Mouse (Mus musculus) frontal cortex, postnatal 10 days (tissue): ENCODE results near the gene Samd9l.
"Not testable (repeated sequence)": the region's sequence is repeated elsewhere in the genome, so short reads cannot be mapped to it uniquely, and the experiment has no call there.

Source experiments
- DNase-seq, 2 experiments: peaks; one replicate each; pipeline ENCODE4 v3.0.0; 2022; ENCODE audit warnings: low spot score in 2 of 2, mixed read lengths in 1 of 2

Samd9l gene

DNA sequence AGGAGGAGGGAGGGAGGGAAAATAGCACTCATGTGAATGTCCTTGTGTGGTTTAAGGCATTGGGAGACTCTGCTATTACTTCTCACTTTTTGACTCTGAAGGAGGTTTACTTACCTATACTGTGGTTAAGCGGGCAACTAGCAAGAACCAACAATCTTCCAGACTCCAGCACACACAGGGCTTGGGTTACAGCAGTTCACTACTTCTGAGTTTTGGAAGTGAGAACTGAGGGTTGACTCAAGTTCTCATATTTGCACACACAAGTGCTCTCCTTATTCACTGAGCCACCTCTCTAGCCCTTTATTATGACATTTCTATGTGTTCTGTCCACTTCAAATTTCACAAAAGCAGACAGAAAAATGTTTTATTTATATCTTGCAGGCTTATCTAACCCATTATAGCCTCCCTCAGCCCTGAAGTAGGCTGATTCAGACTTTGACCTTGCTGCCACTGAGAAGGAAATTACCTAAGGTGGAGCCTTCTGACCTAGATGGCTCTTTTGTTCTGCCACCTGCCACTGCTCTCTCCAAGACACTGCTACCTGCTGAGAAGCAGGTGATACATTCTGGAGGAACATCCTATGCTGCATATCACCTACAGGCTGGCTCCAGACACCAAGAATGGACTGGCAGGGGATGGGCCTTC is 55.6 kb downstream of the Samd9l start:
- not testable (repeated sequence) for DNase-seq

DNA sequence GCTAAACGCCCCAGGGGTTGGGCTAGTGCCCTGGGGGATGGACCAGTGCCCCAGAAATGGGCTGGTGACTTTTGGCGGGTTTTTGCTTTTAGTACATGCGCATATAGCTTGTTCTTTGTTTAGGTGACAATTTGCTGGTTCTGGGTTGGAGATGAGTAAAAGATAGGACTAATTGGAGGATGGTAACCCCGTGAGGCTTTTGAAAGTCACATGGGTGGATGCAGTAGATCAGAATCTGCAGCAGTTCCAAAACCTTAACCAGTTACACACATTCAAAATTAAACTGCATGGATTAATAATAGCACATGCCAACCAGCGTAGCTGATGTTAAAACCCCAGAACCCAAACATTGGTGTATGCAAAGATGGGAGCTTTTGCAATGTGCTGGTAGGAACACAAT is 57.9 kb downstream of the Samd9l start:
- DNase-seq: no peak

DNA sequence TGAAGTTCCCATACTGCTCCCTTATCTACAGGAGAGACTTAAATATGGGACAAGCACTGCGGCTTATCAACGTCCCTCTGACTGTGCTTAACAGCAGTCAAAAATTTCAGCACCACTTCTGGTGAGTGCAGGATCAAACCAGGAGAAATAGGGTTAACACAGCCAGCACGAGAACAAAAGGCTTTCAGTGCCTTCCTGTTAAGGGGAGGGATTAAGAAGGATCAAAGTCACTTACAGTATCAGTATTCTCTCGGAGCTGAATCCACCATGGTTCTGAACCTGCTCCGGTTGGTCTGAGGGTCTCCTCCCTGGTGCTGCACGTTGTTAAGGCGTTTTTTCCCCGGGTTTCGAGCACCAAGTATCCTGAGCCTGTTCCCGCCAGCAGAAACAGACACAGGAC is 58.4 kb downstream of the Samd9l start:
- not testable (repeated sequence) for DNase-seq

DNA sequence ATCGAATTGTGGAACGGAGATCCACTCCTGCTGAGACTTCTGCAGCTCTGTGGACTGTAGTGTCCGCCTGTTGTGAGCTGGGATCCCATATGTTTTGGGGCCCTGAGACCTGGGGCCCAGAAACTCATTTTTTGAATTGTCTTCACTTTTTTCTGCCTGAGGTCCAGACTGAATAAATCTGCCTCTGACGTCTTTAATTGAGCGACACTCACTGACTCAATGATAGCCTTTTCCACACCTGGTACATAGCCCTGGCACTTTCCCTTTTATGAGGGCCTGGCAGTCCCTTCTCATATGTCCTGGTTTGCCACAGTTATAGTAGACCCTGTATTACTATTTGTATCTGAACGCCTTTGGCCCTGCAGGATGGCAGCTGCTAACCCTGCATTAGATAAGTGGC is 60.2 kb downstream of the Samd9l start:
- DNase-seq: not testable (repeated sequence)
